Mouse (Mus musculus) testis, adult 2 months (tissue): Measurements from ENCODE around the gene Sv2c.
"Not testable (repeated sequence)": the region's sequence is repeated elsewhere in the genome, so short reads cannot be mapped to it uniquely, and the experiment has no call there.

Experiments
- CTCF ChIP-seq: fragments of 200-500 bp; IDR thresholded peaks from 2 replicates; pipeline ENCODE4 v1.5.1; 2012; ENCODE audit warnings: low read depth, mild to moderate bottlenecking, inconsistent platforms, low read length, moderate library complexity; ENCODE audit not compliant: control insufficient read depth, insufficient read depth, insufficient replicate concordance
- POLR2A ChIP-seq: fragments of 200-500 bp; IDR thresholded peaks from 2 replicates; pipeline ENCODE4 v1.6.1; 2012; ENCODE audit warnings: low read depth, mild to moderate bottlenecking, inconsistent platforms, low read length, moderate library complexity; ENCODE audit not compliant: control insufficient read depth

GRCm38 (mm10) chr13:96081754-96082153 is 50.6 kb downstream of the Sv2c start, which contains the start of gene Gm17190:
- not testable (repeated sequence) for TF ChIP-seq CTCF, POLR2A
